Mouse (Mus musculus): ENCODE data around the gene Camk1g.

Gene Camk1g

DNA sequence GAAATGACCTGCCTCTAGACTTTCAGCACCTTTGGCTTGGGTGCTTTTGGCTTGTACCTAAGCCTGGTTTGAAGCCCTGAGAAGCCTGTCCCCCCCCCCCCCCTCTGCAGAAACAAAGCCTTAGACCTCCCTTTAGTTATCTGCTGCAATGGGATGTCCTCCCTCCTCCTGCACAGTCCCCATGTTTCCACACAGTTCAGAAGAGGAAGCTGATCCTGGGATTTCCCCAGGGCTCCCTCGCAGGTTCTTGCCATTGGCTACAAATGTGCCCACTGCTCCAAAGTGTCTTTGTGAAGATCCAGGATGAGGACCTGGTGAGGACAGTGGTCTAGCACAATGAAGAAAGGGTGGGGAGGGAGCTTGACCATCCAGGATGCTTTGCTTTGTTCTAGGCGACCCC is 67.0 kb downstream of the Camk1g start:
- DNase-seq (ENCODE audit: extremely low spot score), result no peak

- DNase-seq (ENCODE audit: extremely low spot score), result no peak
Observed at GRCm38 (mm10) chr1:193302093-193302405, 68.0 kb downstream of the Camk1g start.

DNA sequence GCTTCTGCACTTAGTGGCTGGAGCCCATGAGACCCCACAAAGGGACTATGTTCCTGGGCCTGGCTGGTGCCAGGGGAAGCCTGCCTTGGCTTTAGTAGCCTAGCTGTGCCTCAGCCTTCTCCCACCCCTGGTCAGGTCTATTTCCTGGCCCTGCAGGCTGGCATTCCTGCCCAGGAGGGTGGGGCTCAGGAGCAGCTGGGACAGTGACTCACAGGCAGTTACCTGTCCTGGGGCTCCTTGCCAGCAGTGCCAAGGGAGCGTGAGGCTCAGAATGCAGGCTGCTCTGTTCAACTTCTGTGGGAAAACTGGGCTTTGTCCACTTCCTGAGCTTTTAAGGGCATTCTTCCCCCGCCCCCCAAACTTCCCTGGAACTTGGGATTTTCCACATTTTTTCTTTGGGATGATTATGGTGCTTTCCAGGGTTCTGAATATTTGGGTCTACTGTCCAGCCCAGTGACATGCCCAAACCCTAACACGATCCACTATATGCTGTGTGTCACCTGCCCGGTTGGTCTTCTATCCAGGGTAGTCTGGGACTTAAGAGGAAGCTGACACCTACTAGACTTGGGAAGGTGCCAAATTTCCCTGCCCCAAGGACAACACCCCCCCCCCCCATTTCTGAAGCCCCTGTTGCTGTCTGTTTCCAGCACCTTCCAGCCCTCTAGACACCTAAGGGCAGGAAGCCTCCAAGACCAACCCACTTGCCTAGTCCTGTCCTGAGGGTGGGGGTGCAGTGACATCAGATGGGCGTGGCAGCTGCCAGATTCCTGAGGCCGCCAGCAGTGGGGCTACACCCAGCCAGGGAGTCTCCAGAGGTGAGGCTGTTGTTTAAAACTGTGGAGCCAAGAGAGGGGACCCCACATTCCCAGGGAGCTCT is 68.6 kb downstream of the Camk1g start:
- no peak for DNase-seq (ENCODE audit: extremely low spot score)

DNA sequence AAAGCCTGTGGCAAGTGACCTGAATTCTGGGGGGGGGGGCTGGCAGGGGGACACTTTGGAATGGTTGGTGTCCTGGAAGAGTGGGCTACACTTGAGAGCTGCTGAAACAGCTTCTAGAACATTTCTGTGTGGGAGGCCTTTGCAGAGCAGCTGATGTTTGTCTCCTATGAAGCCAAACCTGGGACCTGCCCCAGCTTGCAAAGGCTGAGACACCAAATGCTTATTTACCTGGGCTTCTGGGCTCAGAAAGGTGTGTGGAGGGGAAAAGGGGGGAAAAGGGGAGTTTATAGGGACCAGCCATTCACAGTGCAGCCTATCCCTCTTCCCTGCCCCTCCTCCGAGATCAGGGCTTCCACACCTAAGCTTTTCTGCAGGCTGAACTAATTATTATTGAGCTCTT is 70.1 kb downstream of the Camk1g start:
- DNase-seq (ENCODE audit: extremely low spot score), result no peak

GRCm38 (mm10) chr1:193298141-193298765 is 71.8 kb downstream of the Camk1g start:
- no peak for DNase-seq (ENCODE audit: extremely low spot score)

Data from embryo, embryonic 9.5 days (tissue).